Mouse (Mus musculus): ENCODE results near the gene H2-K1.
"Not testable (repeated sequence)": the region's sequence is repeated elsewhere in the genome, so short reads cannot be mapped to it uniquely, and the experiment has no call there.

GRCm38 (mm10) chr17:33998697-33999096, 1.4 kb downstream of the H2-K1 start:
- TF ChIP-seq POLR2A (IDR thresholded peaks at IDR 0.05; ENCODE audit: low read depth, low read length); CTCF (IDR thresholded peaks at IDR 0.05; ENCODE audit: borderline replicate concordance, insufficient read depth, low read length): not testable (repeated sequence)

Measured in embryonic fibroblast, embryonic 13.5 days (primary cell).